Mouse (Mus musculus): Measurements from ENCODE around the gene Dppa3.
"Not testable (repeated sequence)": the region's sequence is repeated elsewhere in the genome, so short reads cannot be mapped to it uniquely, and the experiment has no call there.

Dppa3 gene

DNA sequence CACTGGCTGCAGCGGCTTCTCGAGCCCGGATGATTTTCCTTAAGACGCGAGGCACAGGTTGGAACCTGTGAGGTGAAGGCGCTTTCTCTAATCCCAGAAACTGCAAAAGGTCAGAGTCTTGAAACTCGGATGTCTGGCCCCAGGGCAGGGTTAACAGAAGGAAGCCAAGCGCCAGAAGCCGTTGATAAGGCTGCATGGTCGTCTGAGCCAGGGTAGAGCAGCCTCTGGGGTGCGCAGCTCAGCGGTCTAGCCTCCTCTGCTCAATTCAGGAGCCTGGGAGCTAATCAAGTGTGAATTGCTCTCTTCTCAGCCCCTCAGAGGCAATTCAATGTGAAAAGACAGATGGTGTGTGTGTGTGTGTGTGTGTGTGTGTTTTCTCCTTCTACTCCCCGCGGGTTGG is 16.4 kb upstream of the Dppa3 start, which contains the start of gene Gdf3:
Gene Gdf3, minus strand, starts transcription at position 317 of the 400 bp plus-strand sequence.
- DNase-seq (ENCODE audit: low spot score in 2 of 2) = no peak

- DNase-seq (ENCODE audit: low spot score in 2 of 2) = no peak
These were observed 13.8 kb upstream of the Dppa3 start for GRCm38 (mm10) chr6:122612426-122612825.

DNA sequence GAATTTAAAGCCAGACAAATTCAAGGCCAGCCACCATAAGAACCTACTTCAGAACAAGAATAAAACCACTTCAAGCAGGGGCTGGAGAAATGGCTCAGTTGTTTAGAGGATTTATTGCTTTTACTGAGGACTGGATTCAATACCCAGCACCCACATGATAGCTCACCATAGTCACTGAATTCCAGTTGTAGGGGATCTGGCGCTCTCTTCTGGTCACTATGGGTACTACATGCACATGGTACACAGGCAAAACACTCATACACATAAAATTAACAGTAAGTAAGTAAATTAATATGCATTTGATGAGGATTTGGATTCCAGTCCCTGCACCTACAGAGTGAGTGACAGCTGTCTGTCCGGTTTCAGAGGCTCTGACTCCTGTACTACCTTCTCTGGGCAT is 12.2 kb upstream of the Dppa3 start:
- no peak for DNase-seq (ENCODE audit: low spot score in 2 of 2)

- DNase-seq (ENCODE audit: low spot score in 2 of 2) = no peak
These were observed 10.2 kb upstream of the Dppa3 start for GRCm38 (mm10) chr6:122616022-122616421.

- no peak for DNase-seq (ENCODE audit: low spot score in 2 of 2)
These were observed 5.1 kb upstream of the Dppa3 start for GRCm38 (mm10) chr6:122621066-122621465.

DNA sequence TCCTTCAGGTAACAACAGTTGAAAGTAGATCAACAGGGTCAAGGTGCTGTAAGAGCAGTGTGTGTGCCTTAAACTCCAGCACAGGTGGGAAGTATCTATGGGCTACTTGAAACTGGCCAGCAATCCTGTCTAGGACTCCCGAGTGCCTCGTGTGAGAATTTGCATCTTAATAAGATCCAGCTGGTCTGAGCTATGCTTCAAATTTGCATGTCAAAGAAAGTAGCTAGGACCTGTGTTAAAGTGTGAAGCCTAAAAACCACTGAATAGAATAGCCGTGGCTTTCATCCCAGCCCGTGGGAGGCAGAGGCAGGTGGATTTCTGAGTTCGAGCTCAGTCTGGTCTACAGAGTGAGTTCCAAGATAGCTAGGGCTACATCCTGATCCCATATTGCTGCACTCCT is 1.7 kb upstream of the Dppa3 start:
- DNase-seq (ENCODE audit: low spot score in 2 of 2) = no peak

DNA sequence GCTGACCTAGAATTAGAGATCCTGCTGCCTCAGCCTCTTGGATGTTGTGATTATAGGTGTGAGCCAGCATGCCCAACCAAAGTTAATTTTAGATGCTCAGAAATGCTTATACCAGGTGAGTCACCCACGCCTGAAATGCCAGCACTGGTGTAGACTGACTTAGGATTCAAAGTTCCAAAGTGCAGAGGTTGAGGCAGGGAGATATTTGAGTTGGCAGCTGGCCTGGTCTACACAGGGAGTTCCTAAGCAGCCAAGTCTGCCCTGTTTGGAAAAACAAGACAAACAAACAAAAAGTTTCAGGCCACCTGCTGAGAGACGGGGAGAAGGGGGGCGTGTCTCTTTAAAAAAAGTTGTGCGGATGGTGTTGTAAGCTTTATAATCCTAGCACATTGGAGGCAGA is 1.1 kb upstream of the Dppa3 start:
- DNase-seq (ENCODE audit: low spot score in 2 of 2) = no peak

DNA sequence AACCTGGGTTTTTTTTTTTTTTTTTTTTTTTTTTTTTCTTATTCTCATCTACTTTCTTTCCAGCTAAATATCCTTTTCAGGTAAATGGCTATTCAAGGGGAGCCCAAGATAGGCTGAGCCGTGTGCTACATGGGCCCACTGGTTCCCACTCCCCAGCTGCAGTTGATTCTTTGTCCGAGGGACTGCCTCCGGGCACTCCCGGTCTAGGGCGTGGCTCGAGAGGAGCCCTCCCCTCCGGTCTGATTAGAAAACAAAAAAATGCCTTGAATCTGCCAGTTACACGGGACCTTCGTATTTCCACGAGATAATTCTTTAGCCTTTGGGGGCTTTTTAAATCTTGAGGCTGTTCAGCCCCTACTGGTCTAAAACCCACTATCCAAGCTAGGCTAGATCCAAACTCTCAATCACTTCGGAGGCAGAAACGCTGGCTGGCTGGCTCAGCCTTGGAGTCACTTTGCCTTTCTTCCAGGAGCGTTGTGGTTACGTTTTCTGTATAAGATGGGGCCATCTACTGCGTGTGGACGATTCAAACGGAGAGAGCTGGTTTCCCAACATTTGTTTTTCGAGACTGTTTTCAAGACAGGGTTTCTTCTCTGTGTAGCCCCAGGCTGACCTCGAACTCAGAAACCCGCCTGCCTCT is 1.4 kb downstream of the Dppa3 start:
- no peak for DNase-seq (ENCODE audit: low spot score in 2 of 2)

- DNase-seq (ENCODE audit: low spot score in 2 of 2) = no peak
These were observed 7.2 kb downstream of the Dppa3 start for GRCm38 (mm10) chr6:122633411-122633810.

- no peak for DNase-seq (ENCODE audit: low spot score in 2 of 2)
These were observed 9.1 kb downstream of the Dppa3 start for GRCm38 (mm10) chr6:122635315-122635714.

- no peak for DNase-seq (ENCODE audit: low spot score in 2 of 2)
These were observed 10.5 kb downstream of the Dppa3 start for GRCm38 (mm10) chr6:122636666-122637065.

GRCm38 (mm10) chr6:122637566-122637965 is 11.4 kb downstream of the Dppa3 start:
- not testable (repeated sequence) for DNase-seq (ENCODE audit: low spot score in 2 of 2)

DNA sequence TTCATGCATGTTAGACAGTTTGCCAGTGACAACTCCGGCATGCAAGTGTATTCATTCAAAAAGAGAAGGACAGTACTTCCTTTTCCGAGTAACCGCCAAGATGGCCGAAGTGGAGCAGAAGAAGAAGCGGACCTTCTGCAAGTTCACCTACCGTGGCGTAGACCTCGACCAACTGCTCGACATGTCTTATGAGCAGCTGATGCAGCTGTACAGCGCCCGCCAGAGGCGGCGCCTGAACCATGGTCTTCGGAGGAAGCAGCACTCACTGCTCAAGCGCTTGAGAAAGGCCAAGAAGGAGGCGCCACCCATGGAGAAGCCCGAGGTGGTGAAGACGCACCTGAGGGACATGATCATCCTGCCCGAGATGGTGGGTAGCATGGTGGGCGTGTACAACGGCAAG is 18.0 kb downstream of the Dppa3 start:
- not testable (repeated sequence) for DNase-seq (ENCODE audit: low spot score in 2 of 2)

GRCm38 (mm10) chr6:122649903-122650302 is 23.7 kb downstream of the Dppa3 start:
- no peak for DNase-seq (ENCODE audit: low spot score in 2 of 2)

DNA sequence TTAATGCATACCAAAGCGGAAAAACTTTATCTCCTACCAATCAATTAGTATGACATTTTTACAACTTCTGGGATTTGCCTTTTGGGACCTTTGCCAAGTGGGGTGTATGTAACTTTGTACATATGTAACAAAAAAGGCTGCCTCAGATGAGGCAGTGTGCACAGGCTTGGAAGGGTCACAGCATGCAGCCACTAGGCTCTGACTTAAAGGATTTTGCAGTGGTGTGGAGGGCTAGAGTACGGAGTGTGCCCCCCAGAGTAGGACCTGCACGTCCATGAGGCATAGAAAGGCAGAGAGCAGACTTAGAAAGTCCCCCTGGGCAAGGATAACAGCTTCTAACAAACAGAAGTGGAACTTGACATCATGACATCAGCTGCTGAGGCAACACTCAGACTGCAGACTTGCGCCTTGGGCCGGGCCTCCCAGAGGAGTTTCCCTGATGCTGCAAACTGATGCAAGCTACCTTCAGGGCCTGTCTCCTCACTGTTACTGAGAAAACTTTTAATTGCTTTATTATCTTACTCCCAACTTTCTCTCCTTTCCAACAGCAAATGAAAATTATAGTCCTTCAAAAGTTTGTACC is 24.3 kb downstream of the Dppa3 start:
- DNase-seq (ENCODE audit: low spot score in 2 of 2) = no peak

GRCm38 (mm10) chr6:122654301-122654700 is 28.1 kb downstream of the Dppa3 start:
- no peak for DNase-seq (ENCODE audit: low spot score in 2 of 2)

DNA sequence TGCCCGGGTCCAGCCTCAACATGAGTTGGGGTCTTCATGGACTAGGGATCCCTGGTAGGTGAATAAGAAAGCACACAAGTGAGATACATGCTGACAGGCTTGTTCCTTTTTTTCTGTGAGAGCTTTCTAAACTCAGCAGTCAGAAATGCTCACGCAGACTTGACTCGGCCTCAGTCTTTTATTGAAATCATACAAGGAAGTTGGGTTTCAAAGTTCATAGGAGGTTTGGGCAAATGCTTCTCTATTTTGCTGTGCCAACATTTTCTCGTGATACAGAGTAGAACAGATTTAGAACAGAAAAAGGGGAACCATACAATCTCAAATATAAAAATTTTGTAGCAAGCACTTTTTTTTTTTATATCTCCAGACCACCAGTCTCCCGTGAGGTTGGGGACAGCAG is 31.4 kb downstream of the Dppa3 start:
- no peak for DNase-seq (ENCODE audit: low spot score in 2 of 2)

DNA sequence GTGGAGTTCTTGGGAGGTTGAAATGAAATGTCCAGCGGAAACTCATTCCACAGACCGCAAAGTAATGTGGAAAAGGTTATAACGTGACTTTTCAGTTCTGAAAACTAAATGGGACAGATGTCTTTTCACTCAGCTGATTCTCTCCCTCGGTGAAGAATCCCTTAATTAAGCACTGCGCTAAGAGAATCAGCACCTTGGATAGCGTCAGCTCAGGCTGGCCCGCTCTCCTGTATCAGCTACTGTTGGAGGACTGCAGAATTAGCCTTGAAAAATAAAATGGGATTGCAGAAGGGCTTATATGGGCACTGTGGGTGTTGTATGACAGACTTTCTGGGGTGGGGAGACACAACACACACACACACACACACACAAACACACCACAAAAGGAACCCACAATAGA is 33.4 kb downstream of the Dppa3 start:
- no peak for DNase-seq (ENCODE audit: low spot score in 2 of 2)

DNA sequence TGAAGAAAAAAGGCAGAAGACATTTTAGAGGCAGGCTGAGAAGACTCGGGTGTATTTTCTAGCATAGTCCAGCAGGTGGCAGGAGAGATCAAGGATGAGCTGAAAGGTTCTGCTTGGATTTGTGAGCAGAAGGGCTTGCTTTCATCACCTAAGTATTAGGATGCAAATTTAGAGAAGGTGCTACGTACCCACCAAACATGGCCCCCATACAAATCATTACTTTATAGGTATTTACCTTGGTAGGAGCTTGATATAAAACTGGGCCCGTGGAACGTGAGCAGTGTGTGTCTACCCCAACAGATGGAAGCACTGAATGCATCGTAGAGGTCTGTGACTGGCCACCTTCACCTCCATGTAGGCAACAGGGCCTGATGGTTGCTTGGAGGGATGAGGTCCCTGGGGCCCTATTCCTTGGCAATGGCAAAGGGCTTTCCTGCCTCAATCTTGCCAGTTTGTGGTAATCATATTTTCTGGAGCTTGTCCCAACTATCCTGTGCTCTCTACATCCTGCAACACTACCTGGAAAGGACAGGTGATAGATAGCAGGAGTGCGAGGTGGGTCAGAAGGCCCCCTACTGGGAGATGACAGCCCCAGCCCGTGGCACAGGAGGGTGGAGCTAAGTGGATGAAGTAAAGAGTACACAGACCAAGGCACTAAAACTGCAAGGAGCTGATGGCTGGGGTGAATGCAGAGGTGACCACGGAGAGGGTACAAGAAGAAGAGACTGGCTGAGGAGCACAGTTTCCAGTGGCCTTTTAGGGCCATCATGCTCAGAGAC is 34.6 kb downstream of the Dppa3 start:
- DNase-seq (ENCODE audit: low spot score in 2 of 2) = peak; percentile 51 to 60

GRCm38 (mm10) chr6:122662551-122663264 is 36.5 kb downstream of the Dppa3 start:
- no peak for DNase-seq (ENCODE audit: low spot score in 2 of 2)

- DNase-seq (ENCODE audit: low spot score in 2 of 2) = no peak
These were observed 37.5 kb downstream of the Dppa3 start for GRCm38 (mm10) chr6:122663596-122664206.

- DNase-seq (ENCODE audit: low spot score in 2 of 2) = no peak
These were observed 39.7 kb downstream of the Dppa3 start for GRCm38 (mm10) chr6:122665866-122666265.

Measured in frontal cortex, postnatal 36 days (tissue).